Mouse (Mus musculus): Measurements from ENCODE around the gene Dscaml1.

DNA sequence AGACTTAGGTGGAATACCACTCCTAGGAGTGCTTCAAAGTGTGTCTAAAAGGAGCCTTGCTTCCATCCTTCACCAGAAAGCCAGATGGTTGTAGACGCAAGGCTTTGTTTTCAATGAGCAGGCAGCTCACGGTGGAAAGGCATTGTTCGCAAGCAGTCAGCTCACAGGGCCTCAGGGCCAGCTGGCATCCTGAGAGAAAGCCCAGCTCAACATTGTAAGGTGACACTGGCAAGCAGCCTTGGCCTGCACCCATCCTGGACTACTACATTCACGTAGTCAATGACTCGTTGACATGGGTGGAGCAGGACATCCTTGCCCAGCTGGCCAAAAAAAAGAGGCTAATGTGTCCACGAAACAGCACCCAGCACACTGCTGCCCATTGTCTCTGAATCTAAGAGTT lies 134.6 kb downstream of the Dscaml1 start:
- TF ChIP-seq CTCF (IDR thresholded peaks at IDR 0.05; ENCODE audit: control insufficient read depth, insufficient read depth, low read length) (no peak), POLR2A (IDR thresholded peaks at IDR 0.05; ENCODE audit: borderline replicate concordance, control insufficient read depth, low read depth, low read length) (no peak)
